Mouse (Mus musculus) lung, adult 2 months (tissue): ENCODE results near the gene Myoz1.

Experiments
- CTCF ChIP-seq: fragments of 200-500 bp; IDR thresholded peaks from 2 replicates; pipeline ENCODE4 v1.5.1; 2011; ENCODE audit warnings: mild to moderate bottlenecking, low read length, control low read depth; ENCODE audit not compliant: insufficient read depth
- POLR2A ChIP-seq: fragments of 200-500 bp; IDR thresholded peaks from 2 replicates; pipeline ENCODE4 v1.6.1; 2011; ENCODE audit warnings: low read depth, mild to moderate bottlenecking, control low read depth, low read length, borderline replicate concordance; ENCODE audit errors: extremely low read depth

- TF ChIP-seq CTCF (no peak), POLR2A (no peak)
Observed at GRCm38 (mm10) chr14:20659687-20660086, 3.3 kb upstream of the Myoz1 start.
